Mouse (Mus musculus) adrenal gland, adult 8-10 months (tissue): ENCODE measurements at regions not wholly inside any gene's neighbourhood (a gene's known extent, or its start where the extent isn't known, plus 50 kb on each side); places are given as distances from the start of the nearest gene placed in this dataset.
A peak's percentile ranks its signal among the peaks of the same experiment; 100 is the strongest.
"Not testable (repeated sequence)": the region's sequence is repeated elsewhere in the genome, so short reads cannot be mapped to it uniquely, and the experiment has no call there.

Experiments used
- DNase-seq: peaks from one replicate; pipeline ENCODE4 v3.0.0; 2022

DNA sequence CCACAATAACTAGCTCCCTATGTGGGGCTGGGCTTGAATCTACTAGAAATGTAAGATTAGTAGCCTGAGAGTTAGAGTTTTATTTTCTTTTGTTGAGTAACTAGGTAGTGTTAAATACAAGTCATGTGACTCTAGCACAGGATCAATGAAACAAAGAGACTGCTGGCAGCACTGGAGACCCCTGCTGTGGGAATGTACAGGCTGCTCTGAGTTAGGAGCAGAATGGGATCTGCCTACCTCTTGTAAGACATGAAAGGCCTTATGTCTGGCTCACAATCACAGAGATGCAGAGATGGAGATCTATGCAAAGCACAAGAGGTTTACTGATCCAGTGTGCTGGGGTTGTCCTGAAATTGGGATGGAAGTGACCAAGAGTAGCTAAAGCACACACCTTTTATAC is 193.9 kb upstream of the Kcnmb2 start:
- DNase-seq = not testable (repeated sequence)

DNA sequence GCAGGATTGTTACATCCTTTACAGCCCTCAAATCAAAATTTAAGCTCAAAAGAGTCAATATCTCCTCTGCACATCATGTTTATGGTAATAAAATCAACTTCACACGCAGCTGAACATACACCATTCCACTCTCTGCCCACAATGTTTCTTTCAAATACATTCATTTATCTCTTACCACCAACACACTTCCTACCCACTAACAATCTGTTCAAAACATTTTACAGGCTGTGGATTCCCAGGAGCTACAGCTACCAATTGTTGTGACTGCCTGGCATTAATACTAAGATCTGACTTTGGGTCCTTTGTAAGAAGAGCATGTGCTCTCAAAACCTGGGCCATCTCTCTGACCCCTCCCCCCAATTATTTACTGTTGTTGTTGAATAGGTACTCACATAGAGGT is 161.0 kb upstream of the Kcnmb2 start:
- DNase-seq = no peak

- DNase-seq = no peak
These were observed 146.4 kb upstream of the Kcnmb2 start for GRCm38 (mm10) chr3:31755881-31756280.

DNA sequence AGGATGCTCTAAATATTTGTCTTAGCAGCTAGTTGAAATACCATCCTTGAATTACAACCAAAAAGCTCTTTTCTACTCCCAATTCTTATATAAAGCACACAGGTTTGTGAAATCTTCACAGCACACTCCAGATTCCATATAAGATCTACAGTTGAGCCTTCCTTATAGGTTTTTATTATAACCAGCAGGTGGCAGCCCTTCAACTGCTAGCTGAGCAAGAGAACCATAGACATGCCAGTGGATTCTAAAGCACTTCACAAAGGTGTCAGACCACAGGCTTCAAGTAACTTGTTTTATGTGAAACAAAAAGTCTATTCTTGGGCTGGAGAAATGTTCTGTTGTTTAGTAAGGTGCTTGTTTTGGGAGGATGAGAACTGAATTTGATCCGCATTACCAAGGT is 133.1 kb upstream of the Kcnmb2 start:
- no peak for DNase-seq

GRCm38 (mm10) chr3:31790342-31790970 is 111.9 kb upstream of the Kcnmb2 start:
- DNase-seq = peak; percentile 2

GRCm38 (mm10) chr3:31793466-31794040 is 108.8 kb upstream of the Kcnmb2 start:
- no peak for DNase-seq

- no peak for DNase-seq
These were observed 105.7 kb upstream of the Kcnmb2 start for GRCm38 (mm10) chr3:31796621-31797020.

DNA sequence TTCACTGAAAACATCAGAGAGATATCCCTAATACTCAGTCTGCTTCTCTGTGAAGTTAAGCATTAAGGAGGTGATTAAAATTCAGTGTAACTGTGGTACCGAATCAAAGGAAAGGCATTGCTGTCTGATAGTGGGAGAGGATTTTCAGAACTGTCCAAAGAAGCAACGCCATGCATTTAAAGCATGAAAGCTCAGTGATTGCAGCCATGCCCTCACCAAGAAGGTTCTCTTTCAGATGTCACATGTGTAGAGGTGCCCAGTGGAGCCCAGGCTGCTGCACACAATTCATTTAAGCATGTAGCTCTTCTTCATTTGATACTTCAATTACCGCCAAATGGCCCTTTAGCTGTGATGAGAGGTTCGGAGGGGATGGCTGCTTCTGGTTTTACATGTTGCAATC is 103.1 kb upstream of the Kcnmb2 start:
- DNase-seq = no peak

DNA sequence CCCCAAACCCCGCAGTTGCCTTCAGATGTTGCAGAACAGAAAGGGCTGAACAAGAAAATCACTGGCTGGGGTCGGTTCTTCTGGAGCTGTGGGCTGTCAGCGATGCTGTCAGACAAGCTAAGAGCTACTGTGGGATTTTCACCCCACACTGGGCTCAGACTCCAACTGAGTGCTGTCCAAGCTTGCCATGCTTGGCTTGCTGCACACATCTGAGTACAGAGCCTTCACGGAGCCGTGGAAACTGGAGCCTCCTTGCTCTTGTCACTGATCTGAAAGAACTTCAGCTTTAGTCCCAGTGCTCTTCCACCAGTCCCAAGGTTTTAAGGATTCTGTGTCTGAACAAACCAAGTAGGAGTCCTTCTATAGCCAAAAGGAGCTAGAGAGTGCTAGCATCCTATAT is 98.3 kb upstream of the Kcnmb2 start:
- DNase-seq = no peak

DNA sequence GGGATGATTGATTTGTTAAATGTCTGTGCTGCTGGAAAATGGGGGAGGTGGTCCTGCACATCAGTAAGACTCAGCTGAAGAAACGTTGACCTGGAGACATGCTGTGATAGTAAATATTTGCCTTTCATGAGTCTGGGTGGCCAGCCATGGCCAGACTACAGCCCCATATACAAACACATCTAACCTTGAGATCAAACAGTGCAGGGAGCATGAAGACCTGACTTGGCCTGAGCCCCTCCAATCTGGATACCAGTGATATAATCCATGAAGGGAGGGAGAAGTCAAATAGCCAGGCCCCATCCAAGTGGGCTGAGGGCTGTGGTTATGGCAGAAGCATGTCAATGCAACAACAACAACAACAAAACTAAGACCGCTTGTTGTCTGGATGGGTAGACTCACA is 94.6 kb upstream of the Kcnmb2 start:
- DNase-seq = no peak

GRCm38 (mm10) chr3:31809131-31809530 is 93.2 kb upstream of the Kcnmb2 start:
- not testable (repeated sequence) for DNase-seq

- DNase-seq = no peak
These were observed 91.1 kb upstream of the Kcnmb2 start for GRCm38 (mm10) chr3:31811232-31811631.

- no peak for DNase-seq
These were observed 70.4 kb upstream of the Kcnmb2 start for GRCm38 (mm10) chr3:31831913-31832312.

- DNase-seq = no peak
These were observed 61.1 kb upstream of the Kcnmb2 start for GRCm38 (mm10) chr3:31841253-31841652.

- DNase-seq = no peak
These were observed 55.2 kb upstream of the Kcnmb2 start for GRCm38 (mm10) chr3:31847087-31847486.
